Mouse (Mus musculus): ENCODE data around the gene 9130230L23Rik. TPM values are rescaled to one million over a fixed set of nuclear protein-coding genes. Genes with fewer than 3 reads are reported as not detected.

The 9130230L23Rik gene
- total RNA-seq, 2 experiments from 2014 or later, result not detected

- no peak for ATAC-seq (replicated peaks; ENCODE audit: low FRiP score, poor library complexity, severe bottlenecking)
Observed at GRCm38 (mm10) chr5:65956144-65957008, 47.7 kb downstream of the 9130230L23Rik start.

DNA sequence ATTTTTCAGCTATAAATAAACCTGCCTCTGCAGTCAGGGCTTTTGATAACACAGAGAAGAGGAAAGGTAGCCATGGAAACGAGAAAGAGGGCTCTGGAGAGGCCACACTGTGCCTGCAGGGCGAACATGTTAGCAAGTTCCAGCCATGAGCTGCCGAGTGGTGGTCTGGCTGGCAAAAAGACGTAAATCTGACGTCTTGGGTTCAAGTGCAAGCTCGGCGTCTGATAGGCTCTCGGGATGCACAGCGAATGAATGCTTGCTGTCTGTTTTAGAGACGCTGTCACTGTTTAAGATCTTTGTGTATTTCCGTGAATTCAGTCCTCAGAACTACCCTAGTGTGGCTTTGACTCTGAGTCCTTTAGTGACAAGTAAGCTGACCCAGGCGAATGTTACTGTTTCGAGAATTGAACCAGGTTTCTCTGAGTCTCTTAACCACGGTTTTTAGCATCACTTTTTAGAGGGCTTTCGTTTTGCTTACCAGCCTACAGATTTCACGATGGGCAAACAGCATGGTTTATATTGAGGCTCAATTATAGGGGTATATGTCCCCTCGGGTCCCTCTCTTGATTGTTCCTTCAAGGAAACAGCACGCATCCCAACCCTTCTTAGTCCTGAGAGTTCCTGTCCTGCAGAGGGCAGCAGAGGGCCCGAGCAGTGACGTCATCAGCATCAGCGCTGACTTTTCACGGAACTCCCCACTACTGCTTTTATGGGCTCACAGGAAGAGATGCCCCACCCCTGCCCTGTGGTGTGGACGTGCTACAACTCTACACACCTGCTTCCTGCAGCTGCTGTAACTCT is 48.5 kb downstream of the 9130230L23Rik start:
- ATAC-seq (replicated peaks; ENCODE audit: low FRiP score, poor library complexity, severe bottlenecking), result peak; percentile 87

DNA sequence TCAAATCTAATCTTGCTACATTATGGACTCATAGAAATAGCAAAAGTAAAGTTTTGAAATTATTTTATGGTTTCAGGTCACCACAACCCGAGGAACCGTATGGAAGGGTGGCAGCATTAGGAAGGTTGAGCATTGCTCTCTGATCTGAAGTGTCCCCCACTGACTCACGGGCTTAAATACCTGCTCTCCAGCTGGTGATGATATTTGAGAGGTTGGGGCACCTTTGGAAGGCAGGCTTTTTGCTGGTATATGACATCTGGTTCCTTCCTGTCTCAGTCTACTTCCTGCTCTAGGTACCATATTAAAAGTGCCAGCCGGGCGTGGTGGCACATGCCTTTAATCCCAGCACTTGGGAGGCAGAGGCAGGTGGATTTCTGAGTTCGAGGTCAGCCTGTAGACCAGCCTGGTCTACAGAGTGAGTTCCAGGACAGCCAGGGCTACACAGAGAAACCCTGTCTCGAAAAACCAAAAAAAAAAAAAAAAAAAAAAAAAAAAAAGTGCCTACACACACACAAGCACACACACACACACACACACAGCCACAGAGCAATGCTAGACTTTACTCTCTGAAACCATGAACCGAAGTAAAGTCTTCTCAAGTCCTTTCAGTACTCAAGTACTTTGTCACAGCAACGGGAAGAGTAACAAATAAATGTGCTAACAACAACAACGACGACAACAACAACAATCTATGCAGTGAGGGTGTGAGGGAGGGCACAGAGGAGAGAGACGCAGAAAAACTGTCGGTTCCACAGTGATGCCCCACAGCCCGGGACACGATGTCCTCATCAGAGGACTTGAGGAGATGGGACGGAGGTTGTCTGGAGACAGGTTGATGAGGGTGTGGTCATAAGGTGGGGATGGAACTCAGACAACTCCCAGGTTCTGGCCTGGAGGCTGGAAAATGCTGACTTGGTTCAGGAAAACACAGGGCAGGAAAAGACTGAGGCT is 49.7 kb downstream of the 9130230L23Rik start:
- no peak for ATAC-seq (replicated peaks; ENCODE audit: low FRiP score, poor library complexity, severe bottlenecking)

- ATAC-seq (replicated peaks; ENCODE audit: low FRiP score, poor library complexity, severe bottlenecking), result no peak
Observed at GRCm38 (mm10) chr5:65951513-65951909, 52.6 kb downstream of the 9130230L23Rik start.

DNA sequence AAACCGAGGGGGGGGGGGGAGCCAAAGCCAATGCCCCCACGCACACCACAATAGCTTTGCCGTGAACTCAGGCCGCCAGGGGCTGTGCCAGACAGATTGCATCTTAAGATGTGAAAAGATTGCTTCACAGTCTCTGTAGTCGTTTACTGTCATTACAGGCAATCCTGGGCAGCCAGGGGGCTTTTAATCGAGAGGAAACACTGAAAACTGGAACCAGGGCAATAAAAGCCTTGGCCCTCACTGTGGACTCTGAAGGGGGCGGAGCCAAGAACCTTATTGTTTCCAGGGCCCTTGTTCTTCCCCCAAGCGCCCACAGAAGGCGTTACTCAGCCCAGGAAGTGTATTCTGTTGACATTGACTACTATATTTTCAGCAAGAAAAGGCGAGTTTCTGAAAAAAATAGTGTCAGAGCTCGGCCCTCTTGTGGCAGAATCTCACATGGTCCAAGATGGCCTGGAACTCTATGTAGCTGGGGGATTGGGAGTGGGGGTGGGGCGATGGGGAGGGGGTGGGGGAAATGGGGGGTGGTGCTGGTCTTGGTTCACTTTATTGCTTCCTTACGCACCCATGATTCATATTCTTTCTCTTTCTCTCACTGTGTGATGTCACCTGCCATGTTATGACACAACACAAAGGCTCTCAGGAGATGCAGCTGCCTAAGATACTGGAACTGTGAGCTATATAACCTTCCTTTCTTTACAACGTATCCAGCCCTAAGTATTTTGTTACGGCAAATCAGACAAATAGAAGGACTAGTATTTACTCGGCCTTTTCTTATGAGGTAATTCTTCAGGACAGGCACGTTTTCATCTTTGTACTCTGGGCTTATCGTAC is 53.2 kb downstream of the 9130230L23Rik start:
- no peak for ATAC-seq (replicated peaks; ENCODE audit: low FRiP score, poor library complexity, severe bottlenecking)

DNA sequence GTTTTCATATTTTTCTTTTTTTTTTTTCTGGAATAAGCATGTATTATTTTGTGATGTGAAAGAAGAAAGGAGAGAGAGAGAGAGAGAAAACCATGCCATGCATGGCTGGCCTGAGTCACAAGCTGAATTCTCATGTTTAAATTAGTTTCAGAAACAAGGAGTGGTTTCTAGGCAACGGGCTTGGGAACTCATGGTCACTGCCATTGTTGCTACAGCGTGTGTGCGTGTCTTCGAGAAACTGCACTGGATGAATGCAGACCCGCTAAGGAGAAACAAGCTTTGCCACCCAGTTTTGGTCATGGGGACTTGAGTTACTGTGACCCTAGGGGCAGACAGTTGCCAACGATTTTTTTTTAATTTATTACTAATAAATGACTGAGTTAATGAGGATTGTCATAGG is 53.8 kb downstream of the 9130230L23Rik start:
- ATAC-seq (replicated peaks; ENCODE audit: low FRiP score, poor library complexity, severe bottlenecking), result no peak

GRCm38 (mm10) chr5:65949822-65950221 is 54.3 kb downstream of the 9130230L23Rik start:
- ATAC-seq (replicated peaks; ENCODE audit: low FRiP score, poor library complexity, severe bottlenecking), result no peak

DNA sequence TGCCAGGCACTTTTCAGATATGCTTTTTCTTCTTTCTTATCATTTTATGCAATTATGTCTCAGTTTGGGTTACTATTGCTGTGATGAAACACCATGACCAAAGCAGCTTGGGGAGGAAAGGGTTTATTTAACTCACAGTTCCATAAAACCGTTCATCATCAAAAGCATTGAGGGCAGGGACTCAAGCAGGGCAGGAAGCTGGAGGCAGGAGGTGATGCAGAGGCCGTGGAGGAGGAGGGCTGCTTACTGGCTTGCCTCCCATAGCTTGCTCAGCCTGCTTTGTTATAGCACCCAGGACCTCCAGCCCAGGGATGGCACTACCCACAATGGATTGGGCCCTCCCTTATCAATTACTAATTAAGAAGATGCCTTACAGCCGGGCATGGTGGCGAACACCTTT is 62.9 kb downstream of the 9130230L23Rik start:
- ATAC-seq (replicated peaks; ENCODE audit: low FRiP score, poor library complexity, severe bottlenecking), result no peak

DNA sequence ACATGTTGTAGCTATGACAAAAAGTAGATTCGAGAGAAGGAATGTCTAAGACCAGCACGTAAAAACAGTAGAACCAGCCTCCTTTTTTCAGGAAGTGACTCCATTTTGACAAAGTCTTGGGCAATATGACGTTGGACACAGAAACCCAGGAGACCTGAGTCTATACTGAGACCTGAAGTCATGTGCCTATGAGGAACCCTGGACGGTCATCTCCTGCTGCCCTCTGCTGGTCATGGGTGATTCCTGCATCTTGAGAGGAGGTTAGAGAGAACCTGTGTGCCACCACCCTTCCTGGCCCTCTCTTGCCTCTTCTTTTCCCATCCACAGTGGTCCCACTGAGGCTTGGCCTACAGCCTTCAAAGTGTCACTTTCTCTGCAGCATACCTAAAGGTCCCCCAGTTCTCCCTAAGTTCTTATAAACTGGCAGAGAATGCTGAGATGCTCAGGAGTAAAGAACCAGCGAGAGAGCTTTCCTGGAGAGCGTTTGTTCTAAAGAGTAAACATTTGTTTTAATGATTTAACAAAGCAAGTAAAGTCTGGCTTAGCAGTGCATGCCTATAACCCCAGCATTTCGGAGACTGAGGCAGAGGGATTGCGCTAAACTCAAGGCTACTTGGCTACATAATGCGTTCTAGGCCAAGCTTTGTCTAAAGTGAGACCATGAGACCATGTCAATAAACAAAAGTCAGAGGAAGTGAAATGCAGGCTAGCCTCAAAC is 65.9 kb downstream of the 9130230L23Rik start:
- ATAC-seq (replicated peaks; ENCODE audit: low FRiP score, poor library complexity, severe bottlenecking), result peak; percentile 83

DNA sequence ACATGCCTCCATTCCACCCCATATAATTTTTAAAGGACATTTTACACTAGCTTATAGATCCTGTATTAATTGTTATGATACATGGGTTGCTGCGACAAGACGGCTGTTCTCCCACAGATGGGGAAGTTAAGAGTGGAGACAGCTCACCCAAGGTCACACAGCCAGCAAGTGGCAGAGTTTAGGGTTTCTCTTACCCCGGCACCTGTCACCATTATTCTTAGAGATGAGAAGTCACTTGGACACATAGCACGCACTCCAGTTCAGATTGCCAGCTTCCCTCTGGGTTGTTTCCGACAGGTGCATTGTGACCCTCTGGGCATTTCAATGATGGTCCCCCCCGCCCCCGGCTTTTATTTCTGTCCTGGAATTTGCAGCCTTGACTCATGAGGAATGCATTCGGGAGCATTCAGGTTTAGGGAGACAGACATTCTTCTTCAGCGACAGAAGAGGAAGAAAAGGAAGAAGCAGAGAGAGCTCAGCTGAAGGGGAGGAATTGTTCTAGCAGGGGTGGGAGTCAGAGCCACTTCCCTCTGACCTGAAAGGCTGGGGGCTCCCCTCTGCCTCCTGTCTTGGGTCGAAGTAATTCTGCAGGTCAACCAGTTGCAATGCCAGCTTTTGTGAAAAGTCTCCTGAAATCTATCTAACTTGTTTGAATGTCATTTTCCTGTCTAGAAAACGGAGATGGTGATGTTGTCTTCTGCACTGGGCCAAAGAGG is 66.9 kb downstream of the 9130230L23Rik start:
- no peak for ATAC-seq (replicated peaks; ENCODE audit: low FRiP score, poor library complexity, severe bottlenecking)

GRCm38 (mm10) chr5:65934783-65935182 is 69.3 kb downstream of the 9130230L23Rik start, which contains the start of gene Chrna9:
Chrna9 (plus strand) TSS chr5:65934921.
- no peak for ATAC-seq (replicated peaks; ENCODE audit: low FRiP score, poor library complexity, severe bottlenecking)

- ATAC-seq (replicated peaks; ENCODE audit: low FRiP score, poor library complexity, severe bottlenecking), result no peak
Observed at GRCm38 (mm10) chr5:65933764-65934163, 70.3 kb downstream of the 9130230L23Rik start.

DNA sequence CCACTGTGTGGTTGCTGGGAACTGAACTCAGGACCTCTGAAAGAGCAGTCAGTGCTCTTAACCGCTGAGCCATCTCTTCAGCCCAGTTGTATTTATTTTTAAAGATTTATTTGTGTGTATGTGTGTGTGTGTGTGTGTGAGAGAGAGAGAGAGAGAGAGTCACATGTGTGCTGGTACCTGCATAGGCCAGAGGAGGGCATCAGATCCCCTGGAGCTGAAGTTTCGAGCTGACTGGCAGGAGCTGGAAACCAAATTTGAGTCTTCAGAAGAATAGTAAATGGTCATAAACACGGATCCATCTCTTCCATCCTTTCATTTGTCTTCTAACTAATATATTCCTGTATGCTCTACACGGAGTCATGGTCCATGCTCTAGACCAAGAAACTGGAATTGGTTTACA is 70.8 kb downstream of the 9130230L23Rik start:
- ATAC-seq (replicated peaks; ENCODE audit: low FRiP score, poor library complexity, severe bottlenecking), result no peak

DNA sequence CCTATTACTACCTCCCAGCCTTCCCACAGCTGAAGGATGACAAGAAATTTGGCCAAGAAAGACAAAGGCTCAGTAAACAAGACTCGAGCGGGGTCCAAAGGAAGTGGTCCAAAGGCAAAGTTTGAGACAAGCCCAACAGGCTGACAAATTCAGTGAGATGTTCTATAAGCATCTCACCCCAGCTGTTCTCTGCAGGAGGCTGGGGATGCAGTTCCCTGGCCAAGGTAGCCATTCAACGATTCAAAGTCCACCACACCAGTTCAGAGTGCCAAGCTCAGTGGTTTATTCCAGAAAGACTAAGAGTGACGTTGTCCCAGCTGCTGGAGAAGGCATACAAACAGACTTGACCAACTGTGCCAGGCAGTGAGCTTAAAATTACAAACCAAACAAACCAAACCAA is 73.9 kb downstream of the 9130230L23Rik start:
- no peak for ATAC-seq (replicated peaks; ENCODE audit: low FRiP score, poor library complexity, severe bottlenecking)

Measured in erythroid progenitor cell, adult 5-6 weeks (primary cell).